Mouse (Mus musculus): ENCODE measurements around the gene March4. TPM values are rescaled to one million over a fixed set of nuclear protein-coding genes. Genes with fewer than 3 reads are reported as not detected.

March4 gene
- polyA plus RNA-seq, 1 experiment from 2014 or later, result 0.05 TPM

- Histone ChIP-seq H3K27ac (replicated peaks in 1 of 2; ENCODE audit: control insufficient read depth in 1 of 2, insufficient read depth in 1 of 2, low read depth in 2 of 2, low read length in 2 of 2) (no peak overlapping the region), H3K27me3 (ENCODE audit: control insufficient read depth, insufficient read depth, low read length) (no peaks in the 10 kb centered on the region), H3K36me3 (ENCODE audit: control insufficient read depth, insufficient read depth, low read length) (no peaks in the 10 kb centered on the region), H3K4me2 (ENCODE audit: low read length) (no peak overlapping the region), H3K4me1 (ENCODE audit: control insufficient read depth in 2 of 2, insufficient read depth in 2 of 2, low read length in 2 of 2) (no peaks in the 10 kb centered on the region), H3K9ac (ENCODE audit: low read length) (no peak overlapping the region), H3K9me3 (ENCODE audit: control insufficient read depth, low read length) (no peaks in the 10 kb centered on the region), H3K4me3 (ENCODE audit: control insufficient read depth in 1 of 2, insufficient read depth in 1 of 2, low read depth in 1 of 2, low read length in 2 of 2) (no peak overlapping the region)
- WGBS, result 78% methylated on average over 2 of the region's 2 CpGs
- ATAC-seq (ENCODE audit: insufficient number of reproducible peaks, insufficient read depth, low FRiP score, low read depth), result no peak
Measured at GRCm38 (mm10) chr1:72442747-72443146, 94.0 kb downstream of the March4 start.

GRCm38 (mm10) chr1:72439146-72439545 lies 97.6 kb downstream of the March4 start:
- no peak overlapping the region for H3K4me3 ChIP-seq (ENCODE audit: control insufficient read depth in 1 of 2, insufficient read depth in 1 of 2, low read depth in 1 of 2, low read length in 2 of 2)
- no peak for ATAC-seq (ENCODE audit: insufficient number of reproducible peaks, insufficient read depth, low FRiP score, low read depth)
- no peak overlapping the region for H3K27ac ChIP-seq (replicated peaks in 1 of 2; ENCODE audit: control insufficient read depth in 1 of 2, insufficient read depth in 1 of 2, low read depth in 2 of 2, low read length in 2 of 2)
- 64% methylated on average over 8 of the region's 8 CpGs for WGBS
- no peaks in the 10 kb centered on the region for H3K9me3 ChIP-seq (ENCODE audit: control insufficient read depth, low read length)
- H3K4me1 ChIP-seq (ENCODE audit: control insufficient read depth in 2 of 2, insufficient read depth in 2 of 2, low read length in 2 of 2), result no peaks in the 10 kb centered on the region
- no peak overlapping the region for H3K4me2 ChIP-seq (ENCODE audit: low read length)
- H3K36me3 ChIP-seq (ENCODE audit: control insufficient read depth, insufficient read depth, low read length), result no peaks in the 10 kb centered on the region
- H3K27me3 ChIP-seq (ENCODE audit: control insufficient read depth, insufficient read depth, low read length), result no peaks in the 10 kb centered on the region
- no peak overlapping the region for H3K9ac ChIP-seq (ENCODE audit: low read length)

GRCm38 (mm10) chr1:72436967-72437366 lies 99.8 kb downstream of the March4 start:
- H3K4me1 ChIP-seq (ENCODE audit: control insufficient read depth in 2 of 2, insufficient read depth in 2 of 2, low read length in 2 of 2), result no peaks in the 10 kb centered on the region
- no peak overlapping the region for H3K27ac ChIP-seq (replicated peaks in 1 of 2; ENCODE audit: control insufficient read depth in 1 of 2, insufficient read depth in 1 of 2, low read depth in 2 of 2, low read length in 2 of 2)
- no peak overlapping the region for H3K4me2 ChIP-seq (ENCODE audit: low read length)
- H3K9me3 ChIP-seq (ENCODE audit: control insufficient read depth, low read length), result no peaks in the 10 kb centered on the region
- no peak overlapping the region for H3K9ac ChIP-seq (ENCODE audit: low read length)
- no peak for ATAC-seq (ENCODE audit: insufficient number of reproducible peaks, insufficient read depth, low FRiP score, low read depth)
- 0 out of 2 replicates have a peak, but pooled peaks cover 6% of the 10 kb centered on the region for H3K27me3 ChIP-seq (ENCODE audit: control insufficient read depth, insufficient read depth, low read length)
- H3K36me3 ChIP-seq (ENCODE audit: control insufficient read depth, insufficient read depth, low read length), result no peaks in the 10 kb centered on the region
- H3K4me3 ChIP-seq (ENCODE audit: control insufficient read depth in 1 of 2, insufficient read depth in 1 of 2, low read depth in 1 of 2, low read length in 2 of 2), result no peak overlapping the region
- WGBS, result 70% methylated on average over 5 of the region's 5 CpGs

- Histone ChIP-seq H3K4me1 (ENCODE audit: control insufficient read depth in 2 of 2, insufficient read depth in 2 of 2, low read length in 2 of 2) (no peaks in the 10 kb centered on the region), H3K4me2 (ENCODE audit: low read length) (no peak overlapping the region), H3K27me3 (ENCODE audit: control insufficient read depth, insufficient read depth, low read length) (0 out of 2 replicates have a peak, but pooled peaks cover 6% of the 10 kb centered on the region), H3K4me3 (ENCODE audit: control insufficient read depth in 1 of 2, insufficient read depth in 1 of 2, low read depth in 1 of 2, low read length in 2 of 2) (no peak overlapping the region), H3K9ac (ENCODE audit: low read length) (no peak overlapping the region), H3K36me3 (ENCODE audit: control insufficient read depth, insufficient read depth, low read length) (no peaks in the 10 kb centered on the region), H3K27ac (replicated peaks in 1 of 2; ENCODE audit: control insufficient read depth in 1 of 2, insufficient read depth in 1 of 2, low read depth in 2 of 2, low read length in 2 of 2) (no peak overlapping the region), H3K9me3 (ENCODE audit: control insufficient read depth, low read length) (no peaks in the 10 kb centered on the region)
- WGBS, result 67% methylated on average over 3 of the region's 3 CpGs
- ATAC-seq (ENCODE audit: insufficient number of reproducible peaks, insufficient read depth, low FRiP score, low read depth), result no peak
Measured at GRCm38 (mm10) chr1:72434510-72434909, 102.2 kb downstream of the March4 start.

GRCm38 (mm10) chr1:72432579-72432978 lies 104.2 kb downstream of the March4 start:
- ATAC-seq (ENCODE audit: insufficient number of reproducible peaks, insufficient read depth, low FRiP score, low read depth), result no peak
- no peaks in the 10 kb centered on the region for H3K36me3 ChIP-seq (ENCODE audit: control insufficient read depth, insufficient read depth, low read length)
- H3K9ac ChIP-seq (ENCODE audit: low read length), result no peak overlapping the region
- no peaks in the 10 kb centered on the region for H3K9me3 ChIP-seq (ENCODE audit: control insufficient read depth, low read length)
- no peak overlapping the region for H3K4me2 ChIP-seq (ENCODE audit: low read length)
- H3K27ac ChIP-seq (replicated peaks in 1 of 2; ENCODE audit: control insufficient read depth in 1 of 2, insufficient read depth in 1 of 2, low read depth in 2 of 2, low read length in 2 of 2), result no peak overlapping the region
- no peaks in the 10 kb centered on the region for H3K4me1 ChIP-seq (ENCODE audit: control insufficient read depth in 2 of 2, insufficient read depth in 2 of 2, low read length in 2 of 2)
- 0 out of 2 replicates have a peak, but pooled peaks cover 6% of the 10 kb centered on the region for H3K27me3 ChIP-seq (ENCODE audit: control insufficient read depth, insufficient read depth, low read length)
- WGBS, result 82% methylated on average over 1 of the region's 1 CpGs
- no peak overlapping the region for H3K4me3 ChIP-seq (ENCODE audit: control insufficient read depth in 1 of 2, insufficient read depth in 1 of 2, low read depth in 1 of 2, low read length in 2 of 2)

- Histone ChIP-seq H3K9me3 (ENCODE audit: control insufficient read depth, low read length) (no peaks in the 10 kb centered on the region), H3K4me1 (ENCODE audit: control insufficient read depth in 2 of 2, insufficient read depth in 2 of 2, low read length in 2 of 2) (no peaks in the 10 kb centered on the region), H3K4me2 (ENCODE audit: low read length) (no peak overlapping the region), H3K27me3 (ENCODE audit: control insufficient read depth, insufficient read depth, low read length) (0 out of 2 replicates have a peak, but pooled peaks cover 6% of the 10 kb centered on the region), H3K36me3 (ENCODE audit: control insufficient read depth, insufficient read depth, low read length) (no peaks in the 10 kb centered on the region), H3K27ac (replicated peaks in 1 of 2; ENCODE audit: control insufficient read depth in 1 of 2, insufficient read depth in 1 of 2, low read depth in 2 of 2, low read length in 2 of 2) (no peak overlapping the region), H3K4me3 (ENCODE audit: control insufficient read depth in 1 of 2, insufficient read depth in 1 of 2, low read depth in 1 of 2, low read length in 2 of 2) (no peak overlapping the region), H3K9ac (ENCODE audit: low read length) (no peak overlapping the region)
- WGBS, result 81% methylated on average over 7 of the region's 7 CpGs
- ATAC-seq (ENCODE audit: insufficient number of reproducible peaks, insufficient read depth, low FRiP score, low read depth), result no peak
Measured at GRCm38 (mm10) chr1:72429107-72429807, 107.5 kb downstream of the March4 start.

GRCm38 (mm10) chr1:72428526-72428925 lies 108.2 kb downstream of the March4 start:
- no peaks in the 10 kb centered on the region for H3K4me1 ChIP-seq (ENCODE audit: control insufficient read depth in 2 of 2, insufficient read depth in 2 of 2, low read length in 2 of 2)
- H3K27ac ChIP-seq (replicated peaks in 1 of 2; ENCODE audit: control insufficient read depth in 1 of 2, insufficient read depth in 1 of 2, low read depth in 2 of 2, low read length in 2 of 2), result no peak overlapping the region
- 0 out of 2 replicates have a peak, but pooled peaks cover 6% of the 10 kb centered on the region for H3K27me3 ChIP-seq (ENCODE audit: control insufficient read depth, insufficient read depth, low read length)
- no peak for ATAC-seq (ENCODE audit: insufficient number of reproducible peaks, insufficient read depth, low FRiP score, low read depth)
- H3K4me3 ChIP-seq (ENCODE audit: control insufficient read depth in 1 of 2, insufficient read depth in 1 of 2, low read depth in 1 of 2, low read length in 2 of 2), result no peak overlapping the region
- no peaks in the 10 kb centered on the region for H3K36me3 ChIP-seq (ENCODE audit: control insufficient read depth, insufficient read depth, low read length)
- WGBS, result 78% methylated on average over 8 of the region's 8 CpGs
- H3K4me2 ChIP-seq (ENCODE audit: low read length), result no peak overlapping the region
- no peak overlapping the region for H3K9ac ChIP-seq (ENCODE audit: low read length)
- H3K9me3 ChIP-seq (ENCODE audit: control insufficient read depth, low read length), result no peaks in the 10 kb centered on the region

GRCm38 (mm10) chr1:72426456-72426855 lies 110.3 kb downstream of the March4 start:
- WGBS, result 86% methylated on average over 4 of the region's 4 CpGs
- no peaks in the 10 kb centered on the region for H3K36me3 ChIP-seq (ENCODE audit: control insufficient read depth, insufficient read depth, low read length)
- H3K4me1 ChIP-seq (ENCODE audit: control insufficient read depth in 2 of 2, insufficient read depth in 2 of 2, low read length in 2 of 2), result no peaks in the 10 kb centered on the region
- no peak overlapping the region for H3K4me2 ChIP-seq (ENCODE audit: low read length)
- ATAC-seq (ENCODE audit: insufficient number of reproducible peaks, insufficient read depth, low FRiP score, low read depth), result no peak
- H3K9ac ChIP-seq (ENCODE audit: low read length), result no peak overlapping the region
- no peak overlapping the region for H3K4me3 ChIP-seq (ENCODE audit: control insufficient read depth in 1 of 2, insufficient read depth in 1 of 2, low read depth in 1 of 2, low read length in 2 of 2)
- no peaks in the 10 kb centered on the region for H3K9me3 ChIP-seq (ENCODE audit: control insufficient read depth, low read length)
- H3K27ac ChIP-seq (replicated peaks in 1 of 2; ENCODE audit: control insufficient read depth in 1 of 2, insufficient read depth in 1 of 2, low read depth in 2 of 2, low read length in 2 of 2), result no peak overlapping the region
- no peaks in the 10 kb centered on the region for H3K27me3 ChIP-seq (ENCODE audit: control insufficient read depth, insufficient read depth, low read length)

Measured in heart, embryonic 14.5 days (tissue).